10 mouse cellular contexts compared by ENCODE assay signal in the genomic region with DNA sequence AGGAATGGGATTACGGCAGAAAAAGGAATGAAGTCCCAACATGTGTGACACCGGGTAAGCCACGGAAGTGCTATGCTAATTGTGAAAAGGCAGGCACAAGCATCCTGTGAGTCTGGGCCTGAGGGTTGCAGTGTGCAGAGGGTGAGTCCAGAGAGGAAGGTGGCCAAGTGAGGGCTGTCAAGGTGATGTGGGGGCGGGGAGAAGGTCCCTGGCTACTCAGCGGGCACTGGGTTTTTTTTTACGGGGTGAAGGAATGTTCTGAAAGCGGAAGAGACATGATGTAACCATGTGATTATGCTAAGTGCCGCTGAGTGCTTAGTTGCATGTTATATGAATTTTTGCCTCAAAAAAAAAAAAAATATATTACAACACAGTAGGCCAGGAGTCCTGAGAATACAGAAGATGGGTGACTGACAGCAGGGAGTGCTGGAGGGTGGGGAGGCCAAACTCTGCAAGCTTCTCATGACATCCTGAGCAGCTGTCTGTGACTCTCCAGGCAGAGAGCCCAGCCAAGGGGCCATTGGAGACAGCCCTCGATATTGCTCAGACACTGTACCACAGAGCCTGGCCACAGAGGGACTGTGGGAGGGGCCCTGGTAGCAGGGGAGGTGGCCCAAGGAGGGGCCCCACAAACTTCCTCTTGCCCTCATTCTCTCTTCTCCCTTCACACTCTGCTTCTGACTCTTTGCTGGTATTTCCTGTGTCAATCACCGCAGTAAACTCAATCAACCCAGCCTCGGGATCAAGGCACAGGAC. TPM values are rescaled to one million over a fixed set of nuclear protein-coding genes. Genes with fewer than 3 reads are reported as not detected.
DNase-seq lines count a peak whose midpoint lies in the region; ATAC-seq and TF ChIP-seq lines count a peak whose summit lies in the region.
"Had no signal": no experiment of that assay in that cellular context is flagged by ENCODE, and none has a peak within 500 bp of the region (broad histone marks: within the 10 kb centered on the region; RNA-seq: fewer than 3 reads in every experiment).

No protein-coding gene starts in this region.

- H3K4me3 ChIP-seq in intestine, embryonic 14.5 days (ENCODE audit: low read depth, low read length) = no peak overlapping the region
- no peak overlapping the region for H3K4me3 ChIP-seq in intestine, postnatal 0 days (ENCODE audit: low read depth, low read length)
- no peak overlapping the region for H3K4me3 ChIP-seq in embryonic facial prominence, embryonic 15.5 days (replicated peaks)

- H3K27ac ChIP-seq in intestine, embryonic 14.5 days (ENCODE audit: low read depth) = peak overlapping the region; percentile 18; the same call in 1 of the 2 replicates
- H3K27ac ChIP-seq in intestine, postnatal 0 days (ENCODE audit: low read depth, low read length) = no peak overlapping the region
- peak overlapping the region; percentile 80 for H3K27ac ChIP-seq in embryonic facial prominence, embryonic 15.5 days (replicated peaks)

- H3K9ac ChIP-seq in intestine, embryonic 14.5 days (ENCODE audit: low read length) = no peak overlapping the region
- no peak overlapping the region for H3K9ac ChIP-seq in intestine, postnatal 0 days (ENCODE audit: low read depth, low read length)
- H3K9ac ChIP-seq in embryonic facial prominence, embryonic 15.5 days = no peak overlapping the region

- no peak for ATAC-seq in intestine, embryonic 14.5 days (replicated peaks; ENCODE audit: low FRiP score, low TSS enrichment, low read depth)
- ATAC-seq in intestine, postnatal 0 days = no peak
- peak; percentile 13; the same call in 1 of the 2 replicates for ATAC-seq in embryonic facial prominence, embryonic 15.5 days (ENCODE audit: insufficient number of reproducible peaks, low FRiP score, low TSS enrichment, low read depth)
- ATAC-seq in inflammation-experienced regulatory T-cells, adult 6 months = peak; percentile 59
- ATAC-seq: Patski had no signal

- WGBS in intestine, embryonic 14.5 days = 55% methylated on average over 11 of the region's 11 CpGs
- 56% methylated on average over 11 of the region's 11 CpGs for WGBS in intestine, postnatal 0 days
- WGBS in embryonic facial prominence, embryonic 15.5 days = 20% methylated on average over 11 of the region's 11 CpGs

- TF ChIP-seq CTCF in intestine, postnatal 0 days (IDR thresholded peaks at IDR 0.05; ENCODE audit: low read depth) = no peak

- no peaks in the 10 kb centered on the region for H3K9me3 ChIP-seq in intestine, embryonic 14.5 days (ENCODE audit: control insufficient read depth, low read length)
- H3K9me3 ChIP-seq in intestine, postnatal 0 days (ENCODE audit: control insufficient read depth) = no peaks in the 10 kb centered on the region
- H3K9me3 ChIP-seq in embryonic facial prominence, embryonic 15.5 days (replicated peaks) = no peaks in the 10 kb centered on the region

- no peaks in the 10 kb centered on the region for H3K27me3 ChIP-seq in intestine, embryonic 14.5 days (replicated peaks; ENCODE audit: control insufficient read depth, insufficient read depth, low read length)
- H3K27me3 ChIP-seq in intestine, postnatal 0 days (replicated peaks; ENCODE audit: control insufficient read depth, insufficient read depth, low read length) = no peaks in the 10 kb centered on the region
- H3K27me3 ChIP-seq in embryonic facial prominence, embryonic 15.5 days = no peaks in the 10 kb centered on the region
- H3K27me3 ChIP-seq: Patski had no signal

- peaks cover 23% of the 10 kb centered on the region for H3K36me3 ChIP-seq in intestine, embryonic 14.5 days (ENCODE audit: control insufficient read depth, insufficient read depth, low read length)
- H3K36me3 ChIP-seq in intestine, postnatal 0 days (ENCODE audit: control insufficient read depth, insufficient read depth) = peaks cover 14% of the 10 kb centered on the region
- peaks cover 10% of the 10 kb centered on the region; the same call in 1 of the 2 replicates for H3K36me3 ChIP-seq in embryonic facial prominence, embryonic 15.5 days

- no peak overlapping the region for H3K4me2 ChIP-seq in intestine, embryonic 14.5 days (ENCODE audit: low read length)
- H3K4me2 ChIP-seq in intestine, postnatal 0 days (replicated peaks; ENCODE audit: low read depth) = no peak overlapping the region
- no peak overlapping the region for H3K4me2 ChIP-seq in embryonic facial prominence, embryonic 15.5 days (replicated peaks)

- peaks cover 39% of the 10 kb centered on the region for H3K4me1 ChIP-seq in intestine, embryonic 14.5 days (replicated peaks; ENCODE audit: control insufficient read depth, insufficient read depth, low read length)
- H3K4me1 ChIP-seq in intestine, postnatal 0 days (replicated peaks; ENCODE audit: control insufficient read depth, insufficient read depth, low read length) = no peaks in the 10 kb centered on the region; the same call in 1 of the 2 replicates
- peaks cover 58% of the 10 kb centered on the region for H3K4me1 ChIP-seq in embryonic facial prominence, embryonic 15.5 days

- no peak for DNase-seq in intestine, embryonic 14.5 days (ENCODE audit: low spot score)
- peak; percentile 57 for DNase-seq in lung, postnatal 14 days
- DNase-seq in thymus, postnatal 10 days (ENCODE audit: low spot score in 2 of 2) = peak; percentile 36 to 41
- no peak for DNase-seq in layer of hippocampus, postnatal 36 days
- no peak for DNase-seq in layer of hippocampus, postnatal 14 days (ENCODE audit: low spot score in 2 of 2)

RNA-seq across cellular contexts. Expression of a gene that starts 4.1 kb away (rescaled TPM):
- polyA plus RNA-seq in intestine, embryonic 14.5 days (2014; fragmentation: Nextera tagmentation; extraction: Ambion mirVana) = 6.4 and 6.8 TPM in 2 replicates
- 1.4 and 1.6 TPM in 2 replicates for polyA plus RNA-seq in intestine, postnatal 0 days (2015; fragmentation: Nextera tagmentation; extraction: Ambion mirVana)
- 7.5 and 9.6 TPM in 2 replicates for polyA plus RNA-seq in embryonic facial prominence, embryonic 15.5 days (2015; fragmentation: Nextera tagmentation; extraction: Ambion mirVana)
- polyA plus RNA-seq in inflammation-experienced regulatory T-cells, adult 6 months (2017; shearing (Covaris generic)) = 100 to 1,000 TPM in 2 of 3 experiments, 10 to 100 TPM in 1; 94.8 to 135 (median 102) TPM
- 1 to 10 TPM; 2.8 to 3.0 TPM for total RNA-seq in layer of hippocampus, postnatal 36 days (2021)
- 1 to 10 TPM; 4.4 to 4.6 TPM for total RNA-seq in layer of hippocampus, postnatal 14 days (2021)

RNA-seq across cellular contexts. Expression of a gene that starts 36.8 kb away (rescaled TPM):
- not detected in 2 replicates for polyA plus RNA-seq in intestine, embryonic 14.5 days (2014; fragmentation: Nextera tagmentation; extraction: Ambion mirVana)
- polyA plus RNA-seq in intestine, postnatal 0 days (2015; fragmentation: Nextera tagmentation; extraction: Ambion mirVana) = not detected in 2 replicates
- 0.31 and 0.39 TPM in 2 replicates for polyA plus RNA-seq in embryonic facial prominence, embryonic 15.5 days (2015; fragmentation: Nextera tagmentation; extraction: Ambion mirVana)
- 1 to 10 TPM in 2 of 3 experiments, not detected in 1; 1.6 to 2.8 TPM for polyA plus RNA-seq in inflammation-experienced regulatory T-cells, adult 6 months (2017; shearing (Covaris generic))
- not detected for total RNA-seq in layer of hippocampus, postnatal 36 days (2021)
- total RNA-seq in layer of hippocampus, postnatal 14 days (2021) = not detected
- total RNA-seq: left cerebral cortex, postnatal 10 days had no signal

RNA-seq across cellular contexts. Expression of a gene that starts 43.1 kb away (rescaled TPM):
- polyA plus RNA-seq in intestine, embryonic 14.5 days (2014; fragmentation: Nextera tagmentation; extraction: Ambion mirVana) = not detected in 2 replicates
- not detected in 2 replicates for polyA plus RNA-seq in intestine, postnatal 0 days (2015; fragmentation: Nextera tagmentation; extraction: Ambion mirVana)
- polyA plus RNA-seq in embryonic facial prominence, embryonic 15.5 days (2015; fragmentation: Nextera tagmentation; extraction: Ambion mirVana) = not detected in 2 replicates
- polyA plus RNA-seq in inflammation-experienced regulatory T-cells, adult 6 months (2017; shearing (Covaris generic)) = 1 to 10 TPM in 1 of 3 experiments, under 1 TPM in 1, not detected in 1; 0.90 to 1.6 TPM
- not detected for total RNA-seq in layer of hippocampus, postnatal 36 days (2021)
- total RNA-seq in layer of hippocampus, postnatal 14 days (2021) = not detected
- total RNA-seq: left cerebral cortex, postnatal 10 days had no signal

RNA-seq across cellular contexts. Expression of a gene that starts 54.7 kb away (rescaled TPM):
- polyA plus RNA-seq in intestine, embryonic 14.5 days (2014; fragmentation: Nextera tagmentation; extraction: Ambion mirVana) = not detected in 2 replicates
- polyA plus RNA-seq in intestine, postnatal 0 days (2015; fragmentation: Nextera tagmentation; extraction: Ambion mirVana) = not detected in 2 replicates
- 17.0 and 22.3 TPM in 2 replicates for polyA plus RNA-seq in embryonic facial prominence, embryonic 15.5 days (2015; fragmentation: Nextera tagmentation; extraction: Ambion mirVana)
- polyA plus RNA-seq in inflammation-experienced regulatory T-cells, adult 6 months (2017; shearing (Covaris generic)) = not detected
- total RNA-seq in layer of hippocampus, postnatal 36 days (2021) = not detected
- total RNA-seq in layer of hippocampus, postnatal 14 days (2021) = not detected
- total RNA-seq: left cerebral cortex, postnatal 10 days had no signal

Comparison
In these comparisons a context has a peak if more than half of its experiments do, and no peak if none do; other contexts are left out.
1. ATAC-seq: peak in embryonic facial prominence, embryonic 15.5 days (single experiment) and inflammation-experienced regulatory T-cells, adult 6 months (single experiment); none in intestine, embryonic 14.5 days (single experiment) and intestine, postnatal 0 days (single experiment).
2. DNase-seq: peak in lung, postnatal 14 days (single experiment) and thymus, postnatal 10 days (2 of 2); none in intestine, embryonic 14.5 days (single experiment), layer of hippocampus, postnatal 36 days (0 of 2) and layer of hippocampus, postnatal 14 days (0 of 2).